Mouse (Mus musculus) heart, embryonic 14.5 days (tissue): Measurements from ENCODE around the gene Slc27a1. TPM values are rescaled to one million over a fixed set of nuclear protein-coding genes. Genes with fewer than 3 reads are reported as not detected.

ENCODE experiments used
- ATAC-seq: fragments of 200-750 bp; cut with Nextera tagmentation; 2 replicates; pipeline ENCODE4 v1.8.0; 2017; ENCODE audit warnings: low read depth, moderate TSS enrichment; ENCODE audit not compliant: insufficient number of reproducible peaks, insufficient read depth, low FRiP score
- H3K27ac ChIP-seq, 2 experiments: fragments of 200-500 bp in 1 of 2; fragments of 300-500 bp in 1 of 2; sonication (generic) in 1 of 2; replicated peaks in 1 of 2; 2 replicates each; pipeline ENCODE4 v1.5.1; 2012 to 2014; ENCODE audit warnings: low read depth in 2 of 2, low read length in 2 of 2, control low read depth in 1 of 2, mild to moderate bottlenecking in 1 of 2, mixed read lengths in 1 of 2; ENCODE audit not compliant: control insufficient read depth in 1 of 2, insufficient read depth in 1 of 2
- H3K27me3 ChIP-seq: fragments of 300-500 bp; sonication (generic); 2 replicates; pipeline ENCODE4 v1.6.1; 2014; ENCODE audit warnings: mild to moderate bottlenecking, low read length, control low read depth; ENCODE audit not compliant: control insufficient read depth, insufficient read depth
- H3K36me3 ChIP-seq: fragments of 300-500 bp; sonication (generic); 2 replicates; pipeline ENCODE4 v1.6.1; 2014; ENCODE audit warnings: mild to moderate bottlenecking, control low read depth, low read length, mixed read lengths; ENCODE audit not compliant: control insufficient read depth, insufficient read depth
- H3K4me1 ChIP-seq, 2 experiments: fragments of 200-500 bp in 1 of 2; fragments of 300-500 bp in 1 of 2; sonication (generic) in 1 of 2; 2 replicates each; pipeline ENCODE4 v1.6.1; 2012 to 2014; ENCODE audit warnings: low read length in 2 of 2, control low read depth in 1 of 2, mixed read lengths in 1 of 2; ENCODE audit not compliant: control insufficient read depth in 2 of 2, insufficient read depth in 2 of 2
- H3K4me2 ChIP-seq: fragments of 300-500 bp; sonication (generic); 2 replicates; pipeline ENCODE4 v1.6.1; 2014; ENCODE audit warnings: mild to moderate bottlenecking, low read length
- H3K4me3 ChIP-seq, 2 experiments: fragments of 200-500 bp in 1 of 2; fragments of 300-500 bp in 1 of 2; sonication (generic) in 1 of 2; 2 replicates each; pipeline ENCODE4 v1.5.1; 2012 to 2014; ENCODE audit warnings: low read length in 2 of 2, mild to moderate bottlenecking in 2 of 2, control low read depth in 1 of 2, low read depth in 1 of 2, moderate library complexity in 1 of 2; ENCODE audit not compliant: control insufficient read depth in 1 of 2, insufficient read depth in 1 of 2
- H3K9ac ChIP-seq: fragments of 300-500 bp; sonication (generic); 2 replicates; pipeline ENCODE4 v1.6.1; 2014; ENCODE audit warnings: mild to moderate bottlenecking, low read length
- H3K9me3 ChIP-seq: fragments of 300-500 bp; sonication (generic); 2 replicates; pipeline ENCODE4 v1.6.1; 2016; ENCODE audit warnings: low read length, control low read depth; ENCODE audit not compliant: control insufficient read depth
- WGBS: fragments of 180-500 bp; shearing (Covaris S2); extraction: QIAGEN DNeasy Blood & Tissue Kit; methylation state at CpG from one replicate; pipeline ENCODE4 v1.1.7; 2014; 5-methylcytosine and 5-hydroxymethylcytosine counted together
- polyA plus RNA-seq: library from polyadenylated mRNA; unstranded; fragments of >200 nt; fragmentation: Nextera tagmentation; extraction: Ambion mirVana; gene quantifications from 2 replicates; pipeline ENCODE4 v1.2.1, GENCODE M21; 2014

Gene Slc27a1
- polyA plus RNA-seq, 1 experiment from 2014 or later: 14.6 TPM

DNA sequence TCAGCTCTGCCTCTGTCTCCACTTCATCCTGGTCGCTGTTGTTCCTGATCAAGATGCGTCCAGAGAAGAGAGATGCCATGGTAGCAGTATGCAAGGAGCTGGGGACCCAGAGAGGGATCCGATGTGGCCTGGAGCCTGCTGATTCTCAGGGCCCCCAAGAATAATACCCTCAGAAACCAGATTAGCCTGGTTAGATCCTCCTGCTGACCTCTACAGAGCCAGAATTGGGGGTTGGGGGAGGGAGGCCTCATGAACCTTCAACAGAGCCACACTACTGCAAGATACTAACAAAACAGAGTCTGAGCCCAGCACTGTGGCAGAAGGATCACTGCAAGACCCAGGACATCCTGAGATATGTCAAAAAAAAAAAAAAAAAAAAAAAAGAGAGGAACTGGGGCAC, 2.2 kb upstream of the Slc27a1 start, which contains the start of gene Nxnl1:
Gene Nxnl1, minus strand, starts transcription at position 101 of the 400 bp plus-strand sequence.
- ATAC-seq: no peak
- Histone ChIP-seq H3K9me3 (0 out of 2 replicates have a peak, but pooled peaks cover 2% of the 10 kb centered on the region), H3K4me2 (no peak within 1 kb of the TSS), H3K27me3 (peaks cover 23% of the 10 kb centered on the region), H3K4me3 (no peak within 1 kb of the TSS), H3K36me3 (no peaks in the 10 kb centered on the region), H3K4me1 (peaks cover 13 to 23% of the 10 kb centered on the region in 2 experiments), H3K27ac (no peak within 1 kb of the TSS), H3K9ac (no peak within 1 kb of the TSS)
- WGBS: 52% methylated on average over 3 of the region's 3 CpGs

DNA sequence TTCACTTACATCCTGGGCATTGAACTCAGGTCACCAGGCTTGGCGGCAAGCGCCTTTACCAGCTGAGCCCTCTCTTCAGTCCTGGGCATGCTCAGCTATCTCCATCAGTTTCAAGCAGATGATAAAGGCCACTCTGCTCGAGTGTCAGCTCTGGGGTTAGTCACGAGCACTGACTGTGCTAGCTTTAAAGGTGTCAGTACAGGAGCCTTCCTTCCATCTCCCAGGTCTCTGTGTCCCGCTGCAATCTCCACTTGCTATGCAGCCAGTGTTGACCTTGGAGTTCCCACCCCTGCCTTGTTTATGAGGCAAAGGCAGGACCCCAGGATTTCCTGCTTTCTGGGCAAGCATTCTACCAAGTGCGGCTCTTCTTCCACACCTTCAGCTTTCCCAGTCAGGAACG, 1.1 kb upstream of the Slc27a1 start:
- Histone ChIP-seq H3K9me3 (0 out of 2 replicates have a peak, but pooled peaks cover 2% of the 10 kb centered on the region), H3K27ac (no peak overlapping the region), H3K9ac (no peak overlapping the region), H3K4me1 (peaks cover 14 to 23% of the 10 kb centered on the region in 2 experiments), H3K4me3 (no peak overlapping the region), H3K36me3 (no peaks in the 10 kb centered on the region), H3K27me3 (peaks cover 12% of the 10 kb centered on the region), H3K4me2 (no peak overlapping the region)
- 63% methylated on average over 7 of the region's 7 CpGs for WGBS
- ATAC-seq: no peak

DNA sequence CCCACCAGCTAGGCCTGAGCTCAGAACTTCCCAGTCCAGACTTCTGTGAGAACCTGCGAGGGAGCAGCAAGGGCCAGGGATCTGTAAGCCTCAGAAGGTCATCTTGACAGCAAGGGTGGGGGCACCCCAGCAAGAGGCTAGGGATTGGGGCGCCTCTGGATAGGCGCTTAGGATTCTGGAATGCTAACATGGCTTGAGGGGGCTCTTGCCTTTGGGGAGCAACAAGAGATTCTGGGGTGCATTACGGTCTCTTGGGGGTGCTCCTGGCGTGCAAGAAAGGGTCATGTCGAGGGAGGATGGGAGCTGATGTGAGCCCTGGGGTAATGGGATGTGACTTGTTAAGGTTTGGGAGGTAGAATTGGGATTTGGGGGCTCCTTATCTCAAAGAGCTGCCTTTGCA, 259 bp downstream of the Slc27a1 start:
- no peaks in the 10 kb centered on the region for H3K36me3 ChIP-seq
- 33% methylated on average over 6 of the region's 6 CpGs for WGBS
- H3K9ac ChIP-seq: peak overlapping the region; percentile 73; the same call in 1 of the 2 replicates
- 0 out of 2 replicates have a peak, but pooled peaks cover 4% of the 10 kb centered on the region for H3K27me3 ChIP-seq
- peak overlapping the region; percentile 53 to 54 for H3K4me3 ChIP-seq
- H3K4me1 ChIP-seq: peaks cover 16 to 26% of the 10 kb centered on the region in 2 experiments
- H3K4me2 ChIP-seq: peak overlapping the region; percentile 91
- peak overlapping the region in 1 of 2 experiments; percentile 35; a peak in 1 of 4 replicates for H3K27ac ChIP-seq
- H3K9me3 ChIP-seq: 0 out of 2 replicates have a peak, but pooled peaks cover 2% of the 10 kb centered on the region
- no peak for ATAC-seq

DNA sequence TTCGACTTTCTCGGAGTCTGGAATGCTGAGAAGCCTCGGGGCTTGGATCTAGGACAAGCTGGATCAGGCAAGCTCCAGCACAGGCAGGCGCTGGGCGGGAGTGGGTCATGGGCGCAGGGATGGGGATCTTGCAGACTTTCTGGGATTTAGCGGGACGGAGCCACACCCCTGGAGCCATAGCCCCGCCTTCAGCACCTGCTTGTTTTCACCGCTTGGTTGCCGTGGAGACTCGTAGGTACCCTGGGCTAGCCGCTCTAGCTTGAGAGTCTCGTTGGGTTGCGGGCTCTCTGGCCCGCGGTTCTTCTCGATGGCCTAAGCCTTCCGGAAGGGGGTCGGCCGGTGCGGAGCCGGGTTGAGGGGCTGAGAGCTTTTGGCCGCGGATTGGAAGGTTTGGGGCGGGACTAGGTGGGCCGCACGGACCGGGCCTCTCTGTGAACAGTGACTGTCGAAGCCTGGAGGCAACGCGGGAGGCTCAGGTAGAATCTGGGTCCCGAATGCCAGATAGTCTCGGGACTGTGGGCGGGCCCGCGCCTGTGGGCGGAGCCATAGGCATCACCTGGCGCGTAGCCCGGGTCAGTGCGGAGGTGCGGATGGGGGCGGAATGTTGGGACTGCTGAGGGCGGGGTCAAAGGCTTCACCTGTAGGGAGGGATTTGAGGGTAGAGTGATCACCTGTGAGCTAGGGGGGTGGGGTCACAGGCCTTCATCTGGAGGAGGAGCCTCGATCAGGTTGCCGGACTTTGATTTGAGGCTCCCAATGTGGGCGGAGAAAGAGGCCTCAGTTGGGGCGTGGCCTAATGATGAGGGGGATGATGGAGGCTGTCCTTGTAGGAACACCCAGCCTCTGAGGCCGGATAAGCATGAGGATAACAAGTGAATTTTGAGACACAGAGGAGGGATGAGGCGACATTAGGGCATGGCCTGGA, 946 bp downstream of the Slc27a1 start:
- WGBS: 1% methylated on average over 51 of the region's 51 CpGs
- Histone ChIP-seq H3K4me1 (peaks cover 16 to 28% of the 10 kb centered on the region in 2 experiments), H3K9ac (peak overlapping the region; percentile 73), H3K27me3 (0 out of 2 replicates have a peak, but pooled peaks cover 4% of the 10 kb centered on the region), H3K27ac (peak overlapping the region in 1 of 2 experiments; percentile 64; a peak in 2 of 4 replicates), H3K36me3 (no peaks in the 10 kb centered on the region), H3K4me2 (peak overlapping the region; percentile 91), H3K4me3 (peak overlapping the region; percentile 53 to 54), H3K9me3 (no peaks in the 10 kb centered on the region)
- ATAC-seq: peak; percentile 56

DNA sequence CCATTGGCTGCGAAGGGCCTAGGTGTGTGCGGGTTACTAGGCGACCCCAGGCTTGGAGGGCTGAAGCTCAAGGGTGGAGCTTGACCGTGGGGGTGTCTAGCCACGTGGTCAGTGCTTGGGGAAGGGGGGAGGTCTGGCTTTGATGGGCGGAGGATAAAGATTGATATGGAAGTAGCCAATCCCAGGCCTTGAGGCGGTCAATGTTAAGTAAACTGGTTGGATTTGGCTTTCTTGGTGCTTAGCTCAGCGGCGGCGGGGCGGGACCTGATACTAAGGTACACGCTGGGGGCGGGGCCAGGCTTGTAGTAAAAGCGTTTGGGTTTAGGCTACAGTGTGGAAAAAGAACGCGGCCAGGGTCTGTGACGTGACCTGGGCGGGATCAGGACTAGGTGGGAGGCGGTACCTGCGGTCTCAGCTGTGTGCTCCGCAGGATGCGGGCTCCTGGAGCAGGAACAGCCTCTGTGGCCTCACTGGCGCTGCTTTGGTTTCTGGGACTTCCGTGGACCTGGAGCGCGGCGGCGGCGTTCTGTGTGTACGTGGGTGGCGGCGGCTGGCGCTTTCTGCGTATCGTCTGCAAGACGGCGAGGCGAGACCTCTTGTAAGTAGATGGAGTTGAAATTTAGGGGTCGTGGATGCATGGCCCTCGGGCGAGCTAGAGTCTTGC, 1.7 kb downstream of the Slc27a1 start:
- Histone ChIP-seq H3K9ac (peak overlapping the region; percentile 73), H3K4me3 (peak overlapping the region; percentile 53 to 54), H3K4me2 (peak overlapping the region; percentile 91), H3K36me3 (no peaks in the 10 kb centered on the region), H3K4me1 (peaks cover 16 to 30% of the 10 kb centered on the region in 2 experiments), H3K27me3 (0 out of 2 replicates have a peak, but pooled peaks cover 4% of the 10 kb centered on the region), H3K27ac (peak overlapping the region in 1 of 2 experiments; percentile 64; a peak in 1 of 4 replicates), H3K9me3 (no peaks in the 10 kb centered on the region)
- WGBS: under 1% methylated on average over 41 of the region's 41 CpGs
- ATAC-seq: peak; percentile 71

DNA sequence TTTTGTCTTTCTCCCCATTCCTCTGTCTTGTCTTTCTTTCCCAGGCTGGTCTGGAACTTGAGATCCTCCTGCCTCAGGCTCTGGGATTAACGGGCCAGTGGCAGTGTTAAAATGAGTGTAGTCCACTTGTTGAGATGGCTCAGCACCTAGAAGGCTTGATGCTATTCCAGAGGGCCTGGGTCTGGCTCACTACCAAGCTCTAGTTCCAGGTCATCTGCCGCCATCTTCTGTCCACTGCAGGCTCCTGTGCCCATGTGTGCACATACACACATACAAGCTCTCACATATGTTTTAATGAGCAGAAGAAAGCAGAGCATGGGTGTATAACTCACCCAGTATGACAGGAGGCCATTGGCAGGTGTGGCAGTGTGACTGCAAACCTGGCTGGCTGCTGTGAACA, 3.4 kb downstream of the Slc27a1 start:
- no peak for ATAC-seq
- Histone ChIP-seq H3K4me2 (no peak overlapping the region), H3K4me1 (peaks cover 16 to 30% of the 10 kb centered on the region in 2 experiments), H3K36me3 (no peaks in the 10 kb centered on the region), H3K4me3 (no peak overlapping the region), H3K9ac (no peak overlapping the region), H3K27ac (no peak overlapping the region), H3K9me3 (no peaks in the 10 kb centered on the region), H3K27me3 (no peaks in the 10 kb centered on the region)
- WGBS: 90% methylated on average over 2 of the region's 2 CpGs

DNA sequence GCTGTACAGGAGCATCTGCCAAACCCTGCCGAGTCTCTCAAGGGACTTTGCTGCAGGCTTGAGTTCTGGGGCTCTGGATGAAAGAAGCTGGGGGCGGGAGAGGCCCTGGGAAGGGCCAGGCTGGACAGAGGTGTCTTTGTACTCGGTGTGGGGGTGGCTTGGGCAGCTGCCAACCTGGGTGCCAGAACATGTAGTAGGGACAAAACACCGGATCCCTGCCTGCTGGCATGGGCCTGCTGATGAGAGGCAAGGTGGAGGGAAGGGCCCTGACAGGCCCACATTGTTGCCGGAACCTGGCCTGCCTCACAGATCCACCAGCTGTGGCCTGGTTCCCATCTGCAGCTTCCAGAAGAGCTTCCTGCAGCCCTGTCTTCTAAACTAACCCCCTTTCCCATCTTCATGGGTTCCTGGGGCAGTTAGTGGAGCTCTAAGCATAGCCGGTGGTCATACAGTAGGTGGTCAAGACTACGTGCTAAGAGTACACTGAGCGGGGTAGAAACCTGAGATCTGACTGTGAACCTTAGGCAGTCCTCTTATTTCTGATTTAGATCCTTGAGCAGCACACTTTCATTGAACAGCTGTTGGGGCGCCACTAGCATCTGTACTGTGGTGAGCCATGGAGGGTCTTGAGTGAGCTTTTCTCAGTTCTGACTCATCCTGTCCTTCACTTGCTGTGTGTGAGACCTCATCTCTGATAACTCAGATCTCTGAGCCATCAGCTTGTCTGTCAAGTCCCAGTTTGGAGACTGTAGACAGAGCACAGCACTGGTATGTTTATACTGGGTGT, 4.4 kb downstream of the Slc27a1 start:
- Histone ChIP-seq H3K9ac (no peak overlapping the region), H3K9me3 (no peaks in the 10 kb centered on the region), H3K4me2 (no peak overlapping the region), H3K4me3 (no peak overlapping the region), H3K27me3 (no peaks in the 10 kb centered on the region), H3K36me3 (no peaks in the 10 kb centered on the region), H3K4me1 (peaks cover 16 to 30% of the 10 kb centered on the region in 2 experiments), H3K27ac (peak overlapping the region; percentile 1 to 25; a peak in 2 of 4 replicates)
- no peak for ATAC-seq
- WGBS: 65% methylated on average over 9 of the region's 9 CpGs
